Mouse (Mus musculus) left cerebral cortex, adult 11 months (tissue): Measurements from ENCODE around the gene 9530002B09Rik.

ENCODE experiments used
- DNase-seq: peaks from one replicate; pipeline ENCODE4 v3.0.0; 2022; ENCODE audit warnings: low spot score

Gene 9530002B09Rik

DNA sequence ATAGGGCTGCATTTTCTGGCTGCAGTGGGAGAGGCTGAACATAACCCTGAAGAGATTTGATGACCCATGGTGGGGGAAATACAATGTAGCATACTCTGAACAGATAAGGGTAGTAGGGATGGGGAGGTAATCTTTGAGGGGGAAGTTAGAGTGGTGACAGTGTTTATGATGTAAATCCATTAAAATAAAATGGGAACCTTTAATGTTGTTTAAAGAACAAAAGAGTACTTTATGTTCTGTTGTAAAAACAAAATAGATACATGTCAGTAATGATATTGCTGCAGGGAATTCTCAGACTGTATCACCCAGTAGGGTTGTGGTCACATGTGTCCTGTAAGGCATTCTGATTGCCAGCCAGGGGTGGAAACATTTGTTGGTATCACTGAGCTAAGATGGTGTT is at the start of gene 9530002B09Rik:
9530002B09Rik (plus strand) TSS at position 301 of the 400 bp plus-strand sequence.
- DNase-seq = no peak
